Mouse (Mus musculus) liver, postnatal 0 days (tissue): ENCODE data around the gene Acsf2.

Experiments
- CTCF ChIP-seq: sonication (generic); IDR thresholded peaks from 2 replicates; pipeline ENCODE4 v1.5.1; 2016; ENCODE audit warnings: antibody characterized with exemption, low read depth
- EP300 ChIP-seq: IDR thresholded peaks from 2 replicates; pipeline ENCODE4 v1.6.1; 2016; ENCODE audit warnings: antibody characterized with exemption, low read depth, mild to moderate bottlenecking

GRCm38 (mm10) chr11:94602356-94602955 is 785 bp upstream of the Acsf2 start:
- TF ChIP-seq CTCF (no peak), EP300 (no peak)
